Mouse (Mus musculus) fibroblast of lung, adult 2 months (primary cell): ENCODE measurements at regions not wholly inside any gene's neighbourhood (a gene's known extent, or its start where the extent isn't known, plus 50 kb on each side); places are given as distances from the start of the nearest gene placed in this dataset.

Experiments used
- DNase-seq: peaks from one replicate; pipeline ENCODE4 v3.0.0-alpha.2; 2011; ENCODE audit warnings: low read depth

DNA sequence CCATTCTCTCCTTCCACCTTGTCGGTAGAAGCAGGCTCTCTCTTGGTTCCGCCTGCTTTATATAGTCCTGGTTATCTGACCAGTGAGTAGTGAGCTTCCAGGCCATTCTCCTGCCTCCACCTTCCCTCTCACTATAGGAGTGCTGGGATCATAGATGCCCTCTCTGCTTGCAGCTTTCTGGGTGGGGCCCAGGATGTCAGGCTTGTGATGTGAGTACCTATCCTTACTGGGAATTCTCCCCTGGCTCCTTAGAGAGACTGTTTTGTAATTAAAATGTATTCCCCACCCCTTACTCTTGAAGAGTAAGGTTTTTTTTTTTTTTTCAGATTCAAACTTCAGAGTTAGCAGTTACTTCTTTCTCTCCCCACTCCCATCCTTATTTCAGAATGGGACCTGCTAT lies 291.1 kb upstream of the Rtl1 start:
- DNase-seq: no peak

DNA sequence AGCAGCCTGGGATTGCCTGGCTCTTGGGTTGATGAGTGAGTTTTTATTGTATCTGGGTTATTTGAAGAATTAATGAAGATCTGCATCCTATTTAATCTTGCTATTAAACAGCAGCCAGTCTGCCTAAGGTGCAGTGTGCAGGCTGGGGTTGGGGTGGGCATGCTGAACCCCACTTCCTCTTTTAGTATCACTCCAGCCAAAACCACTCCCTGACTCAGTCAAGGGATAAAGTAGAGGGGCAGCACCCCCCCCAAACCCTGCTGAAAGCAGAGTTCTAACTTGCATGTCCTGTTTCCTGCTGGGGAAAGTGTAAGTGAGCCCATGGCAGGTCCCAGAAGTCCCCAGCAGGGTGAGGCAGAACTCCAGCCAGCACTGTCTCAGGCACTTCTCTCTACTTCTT lies 292.7 kb upstream of the Rtl1 start:
- DNase-seq: no peak

- no peak for DNase-seq
These were observed 293.5 kb upstream of the Rtl1 start for GRCm38 (mm10) chr12:109893657-109894056.

GRCm38 (mm10) chr12:109895389-109895788 lies 295.3 kb upstream of the Rtl1 start:
- no peak for DNase-seq

- no peak for DNase-seq
These were observed 296.3 kb upstream of the Rtl1 start for GRCm38 (mm10) chr12:109896397-109896796.

GRCm38 (mm10) chr12:109896906-109897305 lies 296.8 kb upstream of the Rtl1 start:
- no peak for DNase-seq

DNA sequence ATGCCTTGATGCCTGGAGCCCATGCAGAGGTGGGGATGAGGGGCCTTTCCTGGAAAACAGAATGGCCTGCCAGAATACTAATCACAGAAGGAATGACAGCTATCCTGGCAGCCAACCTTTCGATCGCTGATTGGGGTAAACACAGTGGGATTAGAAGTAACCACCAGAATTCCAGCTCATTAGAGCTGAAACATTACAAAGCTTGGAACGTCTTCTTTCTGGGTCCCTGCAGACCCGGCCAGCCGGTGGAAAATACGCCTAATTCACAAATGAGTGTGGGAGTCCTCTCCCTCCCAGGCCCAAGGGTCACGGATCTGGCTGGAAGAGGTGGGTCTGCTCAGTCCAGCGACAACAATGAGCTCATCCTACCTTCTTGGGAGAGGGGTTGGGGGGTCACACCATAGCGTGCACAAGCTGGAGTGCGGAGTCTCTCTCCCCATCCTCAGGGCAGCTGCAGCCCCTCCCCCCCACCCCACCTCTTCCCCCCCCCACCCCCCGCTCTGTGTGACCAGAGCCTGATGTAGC lies 297.8 kb upstream of the Rtl1 start:
- DNase-seq: no peak

GRCm38 (mm10) chr12:109899420-109899819 lies 299.3 kb upstream of the Rtl1 start:
- no peak for DNase-seq

DNA sequence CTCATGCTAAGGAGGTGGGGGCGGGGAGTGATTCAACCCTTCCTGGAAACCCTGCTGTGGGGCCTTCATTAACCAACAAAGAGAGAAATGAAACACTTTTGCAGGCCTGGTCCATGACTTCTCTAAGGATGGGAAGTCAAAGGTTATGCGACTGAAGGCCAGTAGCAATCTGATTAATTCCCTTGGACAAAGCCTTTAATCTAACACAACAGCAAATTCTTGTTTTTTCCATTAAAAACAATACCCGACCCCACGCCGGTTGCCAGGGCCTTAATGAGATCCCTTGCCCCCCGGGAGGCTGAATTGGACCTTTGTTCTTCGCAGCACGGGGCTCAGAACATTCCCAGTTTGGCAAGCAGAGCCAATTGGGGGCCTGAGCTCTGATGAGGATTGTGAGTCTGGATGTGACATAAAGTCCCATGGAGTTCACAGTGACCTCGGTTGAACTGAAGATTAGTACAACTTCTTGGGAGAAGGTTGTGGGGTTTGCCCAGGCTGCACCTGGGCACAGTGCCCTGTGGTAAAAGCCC lies 310.9 kb upstream of the Rtl1 start:
- DNase-seq: no peak

DNA sequence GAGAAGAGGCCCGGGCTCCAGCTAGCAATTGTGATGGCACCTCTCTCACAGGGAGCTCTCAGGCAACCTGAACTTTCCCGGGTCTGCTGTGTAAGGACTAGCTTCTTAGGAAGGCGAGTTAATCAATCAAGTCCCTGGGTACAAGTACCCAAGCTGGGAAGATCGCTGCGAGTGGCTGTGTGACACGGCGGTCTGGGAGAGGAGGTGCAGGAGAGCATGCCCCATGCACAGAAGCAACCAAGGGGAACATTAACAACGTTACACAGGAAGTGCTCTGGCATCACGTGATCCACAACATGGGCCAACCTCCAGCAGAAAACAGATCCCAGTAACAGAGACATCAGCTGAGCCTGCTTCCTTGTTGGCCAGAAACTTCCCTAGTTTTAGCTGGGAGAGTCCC lies 311.4 kb upstream of the Rtl1 start:
- DNase-seq: no peak

DNA sequence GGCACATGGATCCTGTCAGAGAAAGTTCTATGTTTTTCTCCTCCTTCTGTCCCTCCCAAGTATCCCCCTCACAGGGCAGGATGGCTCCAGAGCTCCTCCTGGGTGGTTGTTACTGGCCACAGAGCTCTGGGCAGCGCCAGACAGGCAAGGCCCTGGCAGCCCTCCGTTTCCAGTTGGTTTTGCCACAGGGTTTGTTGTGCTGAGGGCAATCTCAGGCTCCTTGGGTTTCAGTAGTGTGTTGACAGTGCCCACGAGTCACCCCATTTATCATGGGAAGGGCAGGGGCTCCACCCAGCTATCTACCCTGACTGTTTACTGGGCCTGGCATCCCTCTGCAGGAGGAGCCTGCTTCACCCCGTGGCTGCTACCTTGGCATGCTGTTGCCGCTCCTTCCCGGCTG lies 317.6 kb upstream of the Rtl1 start:
- DNase-seq: peak; percentile 30

DNA sequence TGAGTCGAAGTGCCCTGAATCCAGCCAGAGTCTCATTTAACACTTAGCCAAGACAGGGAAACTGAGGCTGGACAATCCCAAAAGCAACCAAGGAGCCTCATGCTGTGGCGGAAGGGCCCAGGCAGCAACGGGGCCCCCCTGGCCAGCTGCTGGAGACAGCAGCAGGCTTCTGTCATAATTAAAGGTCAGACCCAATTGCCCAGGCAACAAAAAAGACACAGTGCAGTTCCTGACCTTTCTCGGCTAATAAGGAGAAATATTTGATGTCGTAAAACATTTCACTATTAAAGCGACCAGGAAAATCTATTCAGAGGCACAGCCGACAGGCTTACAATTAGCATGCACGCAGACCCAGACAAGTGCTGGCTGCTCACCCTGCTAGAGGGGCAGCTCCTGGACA lies 318.8 kb upstream of the Rtl1 start:
- DNase-seq: no peak

DNA sequence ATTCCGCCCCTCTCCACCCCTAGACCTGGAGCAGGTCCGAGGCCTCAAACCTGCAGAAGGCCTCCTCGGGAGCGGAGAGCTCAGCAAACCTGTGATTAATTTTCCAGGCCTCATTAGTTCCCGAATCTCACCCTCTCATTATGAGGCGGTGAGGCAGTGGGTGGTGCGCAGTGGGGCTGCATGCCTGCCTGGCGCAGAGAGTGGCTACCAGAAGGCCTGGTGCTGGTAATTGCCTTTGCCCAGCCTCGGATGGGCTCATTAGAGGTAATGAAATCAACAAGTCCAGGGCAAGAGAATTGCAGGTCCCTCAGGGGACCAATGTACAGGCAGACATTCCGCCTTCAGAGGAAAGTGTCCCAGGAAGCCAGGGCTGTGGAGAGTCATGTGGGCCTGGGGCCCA lies 322.0 kb upstream of the Rtl1 start:
- DNase-seq: no peak

- no peak for DNase-seq
These were observed 325.7 kb upstream of the Rtl1 start for GRCm38 (mm10) chr12:109925866-109926265.

- DNase-seq: no peak
These were observed 326.5 kb upstream of the Rtl1 start for GRCm38 (mm10) chr12:109926643-109927042.

DNA sequence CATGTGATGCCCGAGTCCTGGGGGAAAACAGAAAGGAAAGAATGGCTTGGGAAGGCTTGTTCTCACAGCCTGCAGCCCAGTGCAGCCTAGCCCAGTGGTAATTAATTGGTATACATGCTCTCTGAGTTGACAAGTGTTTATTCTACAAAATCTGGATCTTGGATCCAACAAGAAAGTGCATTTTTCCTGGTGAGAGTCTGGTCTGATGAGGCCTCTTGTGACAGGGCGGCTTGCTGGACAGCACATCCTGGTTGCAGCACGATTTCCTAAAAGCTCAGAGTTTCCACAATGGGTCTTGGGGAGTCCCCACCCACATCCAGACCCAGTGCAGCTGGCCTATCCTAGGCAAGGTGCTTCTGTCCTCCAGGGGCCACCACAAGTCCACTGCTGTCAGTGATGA lies 332.7 kb upstream of the Dio3 start:
- no peak for DNase-seq

GRCm38 (mm10) chr12:109946936-109947335 lies 331.9 kb upstream of the Dio3 start:
- no peak for DNase-seq

GRCm38 (mm10) chr12:109947886-109948433 lies 330.9 kb upstream of the Dio3 start:
- no peak for DNase-seq

GRCm38 (mm10) chr12:109948434-109948984 lies 330.4 kb upstream of the Dio3 start:
- DNase-seq: no peak

DNA sequence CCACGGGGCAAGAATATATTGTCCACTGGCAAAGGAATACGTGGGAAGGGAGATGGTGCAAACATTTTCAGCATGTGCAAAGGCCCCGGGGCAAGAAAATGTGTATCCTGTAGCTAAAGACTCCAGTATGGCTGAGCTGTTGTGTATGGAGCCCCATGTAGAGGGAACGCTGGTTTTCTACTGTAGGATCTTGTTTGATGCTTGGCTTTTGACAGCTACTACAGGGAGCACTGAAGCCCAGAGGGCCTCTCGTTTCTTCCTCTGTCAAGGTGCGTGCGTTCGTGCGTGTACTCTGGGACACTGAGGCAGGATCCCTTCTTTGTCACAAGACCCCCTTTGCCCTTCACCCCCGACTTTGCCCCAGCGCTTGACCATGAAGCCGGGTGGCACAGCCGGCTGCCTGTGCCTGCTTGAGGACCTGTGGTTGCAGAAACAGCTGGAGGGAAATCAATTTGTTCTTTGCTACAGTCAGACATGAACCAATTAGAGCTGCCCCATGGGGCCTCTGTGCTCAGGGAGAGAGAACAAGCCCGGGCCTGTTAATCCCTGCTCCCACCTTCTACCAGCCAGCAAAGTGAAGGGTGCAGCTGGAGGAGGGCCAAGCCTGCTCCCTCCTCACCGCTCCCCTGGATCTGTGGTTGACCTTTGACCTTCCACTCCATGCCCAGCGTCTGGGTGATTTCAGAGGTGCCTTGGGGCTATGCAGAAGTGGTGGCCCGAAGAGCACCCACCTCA lies 329.5 kb upstream of the Dio3 start:
- DNase-seq: no peak

DNA sequence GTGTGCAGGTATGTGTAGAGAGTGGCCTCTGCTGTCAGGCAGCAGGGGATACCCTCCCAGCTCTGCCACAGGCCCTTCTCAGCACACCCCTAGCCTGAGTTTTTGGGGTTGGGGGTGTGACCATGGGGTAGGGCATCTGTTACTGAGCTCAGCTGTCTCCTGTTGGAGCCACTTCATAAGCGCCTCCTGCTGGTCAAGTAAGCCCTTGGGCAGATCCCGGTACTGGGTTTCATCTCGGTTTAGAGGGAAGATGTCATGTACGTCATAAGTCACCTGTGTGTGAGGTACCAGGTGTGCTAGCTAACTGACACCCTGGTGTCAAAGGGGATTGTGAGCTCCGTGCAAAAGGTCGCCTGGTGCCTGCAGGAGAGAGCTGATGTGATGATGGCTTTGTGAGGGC lies 328.2 kb upstream of the Dio3 start:
- no peak for DNase-seq

- no peak for DNase-seq
These were observed 327.4 kb upstream of the Dio3 start for GRCm38 (mm10) chr12:109951473-109951872.

DNA sequence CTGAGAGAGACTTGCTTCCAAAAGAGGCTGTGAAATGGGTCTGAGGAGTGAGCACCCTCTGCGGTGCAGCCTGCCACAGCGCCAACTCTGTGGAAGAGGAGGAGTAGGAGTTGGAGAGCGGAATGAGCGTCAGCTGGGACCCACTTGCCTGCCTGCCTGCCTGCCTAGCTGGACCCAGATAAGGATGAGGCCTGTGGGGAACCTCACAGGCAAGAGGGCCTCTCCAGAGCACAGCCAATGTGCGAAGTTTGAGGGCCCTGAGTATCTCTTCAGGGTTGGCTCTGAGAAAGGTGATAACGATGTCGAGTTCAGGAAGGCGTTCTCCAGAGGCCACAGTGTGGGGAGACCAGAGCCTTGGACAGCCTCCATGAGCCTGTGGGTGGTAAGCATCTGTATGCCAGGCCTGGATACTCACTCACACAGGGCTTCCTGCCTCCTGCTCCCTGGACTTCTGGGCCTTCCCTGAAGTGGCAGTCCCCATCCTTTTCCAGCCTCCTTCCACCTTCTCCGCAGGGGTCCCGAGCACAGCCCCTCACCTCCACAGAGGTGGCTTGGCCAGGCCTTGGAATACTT lies 326.9 kb upstream of the Dio3 start:
- no peak for DNase-seq
